Mouse (Mus musculus) kidney, embryonic 14.5 days (tissue): ENCODE results near the gene Nemp1. TPM values are rescaled to one million over a fixed set of nuclear protein-coding genes. Genes with fewer than 3 reads are reported as not detected.
A peak's percentile ranks its signal among the peaks of the same experiment; 100 is the strongest.

Experiments used
- ATAC-seq: fragments of 200-750 bp; cut with Nextera tagmentation; 2 replicates; pipeline ENCODE4 v1.8.0; 2017; ENCODE audit warnings: moderate number of reproducible peaks, mild to moderate bottlenecking, moderate TSS enrichment, moderate library complexity; ENCODE audit not compliant: low FRiP score, low TSS enrichment
- H3K27ac ChIP-seq: fragments of 300-500 bp; sonication (generic); 2 replicates; pipeline ENCODE4 v1.5.1; 2014; ENCODE audit warnings: low read depth, mild to moderate bottlenecking, low read length, moderate library complexity, mixed read lengths
- H3K27me3 ChIP-seq: fragments of 300-500 bp; sonication (generic); 2 replicates; pipeline ENCODE4 v1.6.1; 2014; ENCODE audit warnings: mild to moderate bottlenecking, low read length; ENCODE audit not compliant: control insufficient read depth, insufficient read depth
- H3K36me3 ChIP-seq: fragments of 300-500 bp; sonication (generic); 2 replicates; pipeline ENCODE4 v1.6.1; 2014; ENCODE audit warnings: low read length, mixed read lengths; ENCODE audit not compliant: control insufficient read depth, insufficient read depth
- H3K4me1 ChIP-seq: fragments of 300-500 bp; sonication (generic); 2 replicates; pipeline ENCODE4 v1.6.1; 2014; ENCODE audit warnings: low read length, mixed read lengths; ENCODE audit not compliant: control insufficient read depth, insufficient read depth
- H3K4me2 ChIP-seq: fragments of 300-500 bp; sonication (generic); replicated peaks from 2 replicates; pipeline ENCODE4 v1.6.1; 2014; ENCODE audit warnings: low read depth, mild to moderate bottlenecking, low read length
- H3K4me3 ChIP-seq: fragments of 300-500 bp; sonication (generic); 2 replicates; pipeline ENCODE4 v1.5.1; 2014; ENCODE audit warnings: mild to moderate bottlenecking, low read length
- H3K9ac ChIP-seq: fragments of 300-500 bp; sonication (generic); 2 replicates; pipeline ENCODE4 v1.6.1; 2014; ENCODE audit warnings: low read depth, mild to moderate bottlenecking, low read length, moderate library complexity
- H3K9me3 ChIP-seq: fragments of 300-500 bp; sonication (generic); 2 replicates; pipeline ENCODE4 v1.6.1; 2016; ENCODE audit warnings: low read length; ENCODE audit not compliant: control insufficient read depth
- WGBS: fragments of 180-500 bp; shearing (Covaris S2); extraction: QIAGEN DNeasy Blood & Tissue Kit; methylation state at CpG from one replicate; pipeline ENCODE4 v1.1.7; 2014; 5-methylcytosine and 5-hydroxymethylcytosine counted together
- polyA plus RNA-seq: library from polyadenylated mRNA; unstranded; fragments of >200 nt; fragmentation: Nextera tagmentation; extraction: Ambion mirVana; gene quantifications from 2 replicates; pipeline ENCODE4 v1.2.1, GENCODE M21; 2014

Gene Nemp1
- polyA plus RNA-seq, 1 experiment from 2014 or later, result 12.4 TPM

GRCm38 (mm10) chr10:127677591-127678336, 11.1 kb downstream of the Nemp1 start:
- Histone ChIP-seq H3K9me3 (no peaks in the 10 kb centered on the region), H3K4me3 (peak overlapping the region; percentile 61), H3K9ac (peak overlapping the region; percentile 73), H3K36me3 (no peaks in the 10 kb centered on the region), H3K4me2 (peak overlapping the region; percentile 98), H3K27me3 (no peaks in the 10 kb centered on the region), H3K4me1 (no peaks in the 10 kb centered on the region), H3K27ac (no peak overlapping the region; the same call in 1 of the 2 replicates)
- no peak for ATAC-seq
- WGBS, result 12% methylated on average over 14 of the region's 14 CpGs

- no peaks in the 10 kb centered on the region for H3K4me1 ChIP-seq
- H3K9ac ChIP-seq, result no peak overlapping the region
- no peak overlapping the region for H3K27ac ChIP-seq
- H3K4me2 ChIP-seq, result no peak overlapping the region
- 100% methylated on average over 1 of the region's 1 CpGs for WGBS
- no peaks in the 10 kb centered on the region for H3K27me3 ChIP-seq
- no peak overlapping the region for H3K4me3 ChIP-seq
- no peaks in the 10 kb centered on the region for H3K9me3 ChIP-seq
- no peaks in the 10 kb centered on the region for H3K36me3 ChIP-seq
- no peak for ATAC-seq
Measured at GRCm38 (mm10) chr10:127679208-127679607, 12.5 kb downstream of the Nemp1 start.

GRCm38 (mm10) chr10:127679881-127680280, 13.2 kb downstream of the Nemp1 start:
- WGBS, result 85% methylated on average over 3 of the region's 3 CpGs
- no peak for ATAC-seq

GRCm38 (mm10) chr10:127682886-127683285, 16.2 kb downstream of the Nemp1 start:
- Histone ChIP-seq H3K9me3 (no peaks in the 10 kb centered on the region), H3K4me2 (no peak overlapping the region), H3K9ac (no peak overlapping the region), H3K4me1 (no peaks in the 10 kb centered on the region), H3K27me3 (no peaks in the 10 kb centered on the region), H3K36me3 (no peaks in the 10 kb centered on the region), H3K4me3 (no peak overlapping the region), H3K27ac (no peak overlapping the region)
- ATAC-seq, result no peak
- 84% methylated on average over 6 of the region's 6 CpGs for WGBS

More at GRCm38 (mm10) chr10:127679881-127680280, 13.2 kb downstream of the Nemp1 start:
- Histone ChIP-seq H3K4me2 (no peak overlapping the region), H3K9me3 (no peaks in the 10 kb centered on the region), H3K27ac (no peak overlapping the region), H3K4me1 (no peaks in the 10 kb centered on the region), H3K27me3 (no peaks in the 10 kb centered on the region), H3K36me3 (no peaks in the 10 kb centered on the region), H3K4me3 (no peak overlapping the region), H3K9ac (no peak overlapping the region)

- Histone ChIP-seq H3K9ac (no peak overlapping the region), H3K9me3 (no peaks in the 10 kb centered on the region), H3K4me3 (no peak overlapping the region), H3K4me1 (no peaks in the 10 kb centered on the region), H3K27me3 (no peaks in the 10 kb centered on the region), H3K27ac (no peak overlapping the region), H3K4me2 (no peak overlapping the region), H3K36me3 (peaks cover 50% of the 10 kb centered on the region; the same call in 1 of the 2 replicates)
- 14% methylated on average over 1 of the region's 1 CpGs for WGBS
- no peak for ATAC-seq
Measured at GRCm38 (mm10) chr10:127691053-127691452, 24.4 kb downstream of the Nemp1 start.

- no peaks in the 10 kb centered on the region for H3K4me1 ChIP-seq
- WGBS, result 54% methylated on average over 2 of the region's 2 CpGs
- no peak for ATAC-seq
- no peaks in the 10 kb centered on the region for H3K27me3 ChIP-seq
- H3K9me3 ChIP-seq, result no peaks in the 10 kb centered on the region
- H3K27ac ChIP-seq, result no peak overlapping the region
- peaks cover 61% of the 10 kb centered on the region; the same call in 1 of the 2 replicates for H3K36me3 ChIP-seq
- H3K4me2 ChIP-seq, result no peak overlapping the region
- no peak overlapping the region for H3K4me3 ChIP-seq
- H3K9ac ChIP-seq, result no peak overlapping the region
Measured at GRCm38 (mm10) chr10:127694636-127695035, 27.9 kb downstream of the Nemp1 start.

- WGBS, result 90% methylated on average over 7 of the region's 7 CpGs
- Histone ChIP-seq H3K4me2 (no peak overlapping the region), H3K27ac (no peak overlapping the region), H3K9me3 (no peaks in the 10 kb centered on the region), H3K36me3 (peaks cover 53% of the 10 kb centered on the region; the same call in 1 of the 2 replicates), H3K4me1 (no peaks in the 10 kb centered on the region), H3K4me3 (no peak overlapping the region), H3K27me3 (no peaks in the 10 kb centered on the region), H3K9ac (no peak overlapping the region)
- no peak for ATAC-seq
Measured at GRCm38 (mm10) chr10:127695775-127696174, 29.1 kb downstream of the Nemp1 start.

GRCm38 (mm10) chr10:127698966-127699365, 32.3 kb downstream of the Nemp1 start:
- Histone ChIP-seq H3K27ac (no peak overlapping the region), H3K4me2 (no peak overlapping the region), H3K4me1 (no peaks in the 10 kb centered on the region), H3K9me3 (no peaks in the 10 kb centered on the region), H3K36me3 (peaks cover 33% of the 10 kb centered on the region; the same call in 1 of the 2 replicates), H3K9ac (no peak overlapping the region), H3K4me3 (no peak overlapping the region), H3K27me3 (no peaks in the 10 kb centered on the region)
- ATAC-seq, result no peak
- WGBS, result 93% methylated on average over 7 of the region's 7 CpGs

- H3K9me3 ChIP-seq, result no peaks in the 10 kb centered on the region
- no peak overlapping the region for H3K4me2 ChIP-seq
- no peaks in the 10 kb centered on the region for H3K4me1 ChIP-seq
- 32% methylated on average over 4 of the region's 4 CpGs for WGBS
- no peak overlapping the region for H3K27ac ChIP-seq
- ATAC-seq, result no peak
- no peak overlapping the region for H3K4me3 ChIP-seq
- peaks cover 8% of the 10 kb centered on the region; the same call in 1 of the 2 replicates for H3K36me3 ChIP-seq
- H3K9ac ChIP-seq, result no peak overlapping the region
- H3K27me3 ChIP-seq, result no peaks in the 10 kb centered on the region
Measured at GRCm38 (mm10) chr10:127703299-127703698, 36.6 kb downstream of the Nemp1 start.
